10 mouse cellular contexts compared by ENCODE assay signal in genomic region chr7:113768174-113768935, GRCm38 (mm10). TPM values are rescaled to one million over a fixed set of nuclear protein-coding genes. Genes with fewer than 3 reads are reported as not detected.
DNase-seq lines count a peak whose midpoint lies in the region; ATAC-seq and TF ChIP-seq lines count a peak whose summit lies in the region.
"Had no signal": no experiment of that assay in that cellular context is flagged by ENCODE, and none has a peak within 500 bp of the region (broad histone marks: within the 10 kb centered on the region; RNA-seq: fewer than 3 reads in every experiment).

No protein-coding gene starts in this region.

- ATAC-seq in intestine, embryonic 14.5 days (replicated peaks; ENCODE audit: low FRiP score, low TSS enrichment, low read depth) = no peak
- no peak for ATAC-seq in intestine, postnatal 0 days
- ATAC-seq in embryonic facial prominence, embryonic 14.5 days (ENCODE audit: low read depth) = no peak
- ATAC-seq in limb, embryonic 15.5 days (ENCODE audit: insufficient number of reproducible peaks, low FRiP score, low TSS enrichment, low read depth) = no peak
- ATAC-seq in granulocyte monocyte progenitor cell, adult 5-6 weeks (replicated peaks; ENCODE audit: poor library complexity, severe bottlenecking) = no peak
- ATAC-seq: activated CD4-positive, CD25-positive, alpha-beta regulatory T cell, adult 4 months had no signal

- H3K4me2 ChIP-seq in intestine, embryonic 14.5 days (ENCODE audit: low read length) = 0 out of 2 replicates have a peak overlapping the region, but pooled peaks have one; percentile 27
- no peak overlapping the region for H3K4me2 ChIP-seq in intestine, postnatal 0 days (replicated peaks; ENCODE audit: low read depth)
- peak overlapping the region; percentile 99 for H3K4me2 ChIP-seq in embryonic facial prominence, embryonic 14.5 days (ENCODE audit: low read depth, low read length)
- 0 out of 2 replicates have a peak overlapping the region, but pooled peaks have one; percentile 97 for H3K4me2 ChIP-seq in limb, embryonic 15.5 days

- TF ChIP-seq POLR2A in cortical plate, adult 2 months (IDR thresholded peaks at IDR 0.05; ENCODE audit: extremely low read depth, insufficient read depth, low read length) = no peak

- no peak overlapping the region for H3K4me3 ChIP-seq in intestine, embryonic 14.5 days (ENCODE audit: low read depth, low read length)
- no peak overlapping the region for H3K4me3 ChIP-seq in intestine, postnatal 0 days (ENCODE audit: low read depth, low read length)
- H3K4me3 ChIP-seq in cortical plate, adult 2 months (ENCODE audit: insufficient read depth, low read length) = peak overlapping the region; percentile 43; the same call in 1 of the 2 replicates
- peak overlapping the region; percentile 61; the same call in 1 of the 2 replicates for H3K4me3 ChIP-seq in embryonic facial prominence, embryonic 14.5 days (ENCODE audit: low read depth, low read length)
- H3K4me3 ChIP-seq in limb, embryonic 15.5 days = no peak overlapping the region

- no peak for DNase-seq in intestine, embryonic 14.5 days (ENCODE audit: low spot score)
- no peak for DNase-seq in embryonic facial prominence, embryonic 14.5 days (ENCODE audit: low spot score)
- no peak for DNase-seq in gastrocnemius, postnatal 10 days
- no peak for DNase-seq in ovary, adult 18-20 months (ENCODE audit: low spot score)
- DNase-seq: lung, embryonic 14.5 days had no signal

- WGBS in intestine, embryonic 14.5 days = 59% methylated on average over 6 of the region's 6 CpGs
- WGBS in intestine, postnatal 0 days = 67% methylated on average over 6 of the region's 6 CpGs
- WGBS in embryonic facial prominence, embryonic 14.5 days = 56% methylated on average over 6 of the region's 6 CpGs
- WGBS in limb, embryonic 15.5 days = 67% methylated on average over 6 of the region's 6 CpGs

- no peaks in the 10 kb centered on the region for H3K36me3 ChIP-seq in intestine, embryonic 14.5 days (ENCODE audit: control insufficient read depth, insufficient read depth, low read length)
- H3K36me3 ChIP-seq in intestine, postnatal 0 days (ENCODE audit: control insufficient read depth, insufficient read depth) = no peaks in the 10 kb centered on the region
- no peaks in the 10 kb centered on the region for H3K36me3 ChIP-seq in embryonic facial prominence, embryonic 14.5 days (ENCODE audit: control insufficient read depth, insufficient read depth, low read length)
- no peaks in the 10 kb centered on the region for H3K36me3 ChIP-seq in limb, embryonic 15.5 days

- peaks cover 10% of the 10 kb centered on the region for H3K4me1 ChIP-seq in intestine, embryonic 14.5 days (replicated peaks; ENCODE audit: control insufficient read depth, insufficient read depth, low read length)
- no peaks in the 10 kb centered on the region for H3K4me1 ChIP-seq in intestine, postnatal 0 days (replicated peaks; ENCODE audit: control insufficient read depth, insufficient read depth, low read length)
- no peaks in the 10 kb centered on the region for H3K4me1 ChIP-seq in cortical plate, adult 2 months (ENCODE audit: control insufficient read depth, insufficient read depth, low read length)
- H3K4me1 ChIP-seq in embryonic facial prominence, embryonic 14.5 days (ENCODE audit: control insufficient read depth, insufficient read depth, low read length) = peaks cover 12% of the 10 kb centered on the region
- peaks cover 26% of the 10 kb centered on the region for H3K4me1 ChIP-seq in limb, embryonic 15.5 days

- H3K9me3 ChIP-seq in intestine, embryonic 14.5 days (ENCODE audit: control insufficient read depth, low read length) = no peaks in the 10 kb centered on the region
- H3K9me3 ChIP-seq in intestine, postnatal 0 days (ENCODE audit: control insufficient read depth) = no peaks in the 10 kb centered on the region
- peaks cover 7% of the 10 kb centered on the region; the same call in 1 of the 2 replicates for H3K9me3 ChIP-seq in embryonic facial prominence, embryonic 14.5 days (ENCODE audit: control insufficient read depth, low read length)
- H3K9me3 ChIP-seq in limb, embryonic 15.5 days = no peaks in the 10 kb centered on the region

- H3K9ac ChIP-seq in intestine, embryonic 14.5 days (ENCODE audit: low read length) = no peak overlapping the region
- H3K9ac ChIP-seq in intestine, postnatal 0 days (ENCODE audit: low read depth, low read length) = no peak overlapping the region
- no peak overlapping the region for H3K9ac ChIP-seq in embryonic facial prominence, embryonic 14.5 days (ENCODE audit: low read depth, low read length)
- no peak overlapping the region for H3K9ac ChIP-seq in limb, embryonic 15.5 days
- H3K9ac ChIP-seq: lung, embryonic 14.5 days had no signal

- peaks cover 35% of the 10 kb centered on the region for H3K27me3 ChIP-seq in intestine, embryonic 14.5 days (replicated peaks; ENCODE audit: control insufficient read depth, insufficient read depth, low read length)
- H3K27me3 ChIP-seq in intestine, postnatal 0 days (replicated peaks; ENCODE audit: control insufficient read depth, insufficient read depth, low read length) = peaks cover 26% of the 10 kb centered on the region
- peaks cover 35% of the 10 kb centered on the region for H3K27me3 ChIP-seq in embryonic facial prominence, embryonic 14.5 days (replicated peaks; ENCODE audit: control insufficient read depth, insufficient read depth, low read length)
- H3K27me3 ChIP-seq in limb, embryonic 15.5 days = peaks cover 37% of the 10 kb centered on the region

- no peak for TF ChIP-seq CTCF in intestine, postnatal 0 days (IDR thresholded peaks at IDR 0.05; ENCODE audit: low read depth)
- no peak for TF ChIP-seq CTCF in cortical plate, adult 2 months (IDR thresholded peaks at IDR 0.05; ENCODE audit: extremely low read depth, insufficient read depth, low read length)

- H3K27ac ChIP-seq in intestine, embryonic 14.5 days (ENCODE audit: low read depth) = no peak overlapping the region
- H3K27ac ChIP-seq in intestine, postnatal 0 days (ENCODE audit: low read depth, low read length) = no peak overlapping the region
- no peak overlapping the region for H3K27ac ChIP-seq in cortical plate, adult 2 months (ENCODE audit: insufficient read depth, low read length)
- no peak overlapping the region for H3K27ac ChIP-seq in embryonic facial prominence, embryonic 14.5 days (replicated peaks; ENCODE audit: low read depth, low read length)
- H3K27ac ChIP-seq in limb, embryonic 15.5 days = no peak overlapping the region

RNA-seq across cellular contexts. Expression of gene Spon1, which starts 2.6 kb away (rescaled TPM):
- 11.7 and 12.2 TPM in 2 replicates for polyA plus RNA-seq in intestine, embryonic 14.5 days (2014; fragmentation: Nextera tagmentation; extraction: Ambion mirVana)
- 3.2 and 3.6 TPM in 2 replicates for polyA plus RNA-seq in intestine, postnatal 0 days (2015; fragmentation: Nextera tagmentation; extraction: Ambion mirVana)
- 21.5 and 22.1 TPM in 2 replicates for polyA plus RNA-seq in cortical plate, adult 2 months (2012; rRNA removed)
- polyA plus RNA-seq in embryonic facial prominence, embryonic 14.5 days (2014; fragmentation: Nextera tagmentation; extraction: Ambion mirVana) = 30.5 and 30.8 TPM in 2 replicates
- 19.1 and 20.8 TPM in 2 replicates for polyA plus RNA-seq in limb, embryonic 15.5 days (2015; fragmentation: Nextera tagmentation; extraction: Ambion mirVana)
- 1 to 10 TPM; 5.1 to 5.6 TPM for total RNA-seq in gastrocnemius, postnatal 10 days (2021)
- not detected in 2 replicates for total RNA-seq in granulocyte monocyte progenitor cell, adult 5-6 weeks (2014; fragmentation: Nextera tagmentation)
- not detected in 2 replicates for total RNA-seq in granulocyte monocyte progenitor cell, adult 5-6 weeks (2017)

Comparison
In these comparisons a context has a peak if more than half of its experiments do, and no peak if none do; other contexts are left out.
1. H3K4me3 ChIP-seq: peak in cortical plate, adult 2 months (single experiment) and embryonic facial prominence, embryonic 14.5 days (single experiment); none in intestine, embryonic 14.5 days (single experiment), intestine, postnatal 0 days (single experiment) and limb, embryonic 15.5 days (single experiment).